Mouse (Mus musculus) cerebellum, adult 2 months (tissue): Measurements from ENCODE around the gene Churc1.

ENCODE experiments used
- CTCF ChIP-seq: fragments of 200-500 bp; IDR thresholded peaks from 2 replicates; pipeline ENCODE4 v1.5.1; 2011; ENCODE audit warnings: low read depth, mild to moderate bottlenecking, control low read depth, low read length, moderate library complexity, borderline replicate concordance; ENCODE audit not compliant: insufficient read depth
- POLR2A ChIP-seq: fragments of 200-500 bp; IDR thresholded peaks from 2 replicates; pipeline ENCODE4 v1.6.1; 2011; ENCODE audit warnings: low read length, control low read depth, borderline replicate concordance; ENCODE audit not compliant: insufficient read depth

DNA sequence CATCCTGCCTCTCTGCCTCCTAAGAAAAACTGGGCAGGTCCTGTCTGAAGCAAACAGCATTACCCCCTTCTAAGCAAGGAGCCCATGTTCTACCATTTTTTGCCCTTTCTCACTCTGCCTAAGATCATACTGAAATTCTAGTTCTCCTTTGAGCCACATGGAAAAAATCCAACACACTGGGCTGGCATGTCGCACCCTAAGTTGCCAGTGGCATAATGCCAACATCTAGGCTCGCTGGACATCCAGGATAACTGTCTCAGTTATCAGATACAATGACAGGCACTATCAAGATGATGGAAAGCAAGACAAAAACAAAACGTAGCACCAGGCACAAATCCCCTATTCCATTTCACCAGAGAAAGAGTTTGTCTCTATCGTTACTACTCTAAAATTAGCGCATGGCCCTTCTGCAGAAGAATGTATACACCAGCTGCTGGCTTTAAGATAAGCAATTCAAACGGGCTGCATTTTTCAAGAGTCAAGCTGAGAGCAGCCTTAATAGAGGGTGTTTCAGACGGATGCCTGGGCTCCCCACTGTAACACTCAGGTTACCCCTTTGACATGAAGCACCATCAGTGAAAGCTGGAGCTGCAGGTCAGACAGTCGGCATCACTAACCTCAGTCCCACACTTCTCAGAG lies 25.2 kb downstream of the Churc1 start:
- TF ChIP-seq CTCF (no peak), POLR2A (no peak)
